Mouse (Mus musculus): ENCODE data around the gene Smyd4. TPM values are rescaled to one million over a fixed set of nuclear protein-coding genes. Genes with fewer than 3 reads are reported as not detected.
"Not testable (repeated sequence)": the region's sequence is repeated elsewhere in the genome, so short reads cannot be mapped to it uniquely, and the experiment has no call there.

Smyd4 gene
- total RNA-seq, 2 experiments from 2014 or later: 11.6 to 13.7 TPM

- DNase-seq (ENCODE audit: extremely low spot score in 1 of 2, low spot score in 2 of 2): no peak
- intact Hi-C loops (cut with DNase I): no loop called here
Measured at GRCm38 (mm10) chr11:75343096-75343495, 5.1 kb upstream of the Smyd4 start.

- DNase-seq (ENCODE audit: extremely low spot score in 1 of 2, low spot score in 2 of 2): no peak
- intact Hi-C loops (cut with DNase I): no loop called here
Measured at GRCm38 (mm10) chr11:75344163-75344562, 4.1 kb upstream of the Smyd4 start.

- intact Hi-C loops (cut with DNase I): no loop called here
- DNase-seq (ENCODE audit: extremely low spot score in 1 of 2, low spot score in 2 of 2): no peak
Measured at GRCm38 (mm10) chr11:75344716-75345115, 3.5 kb upstream of the Smyd4 start.

GRCm38 (mm10) chr11:75346556-75347187 lies 1.6 kb upstream of the Smyd4 start:
- no peak for DNase-seq (ENCODE audit: extremely low spot score in 1 of 2, low spot score in 2 of 2)
- intact Hi-C loops (cut with DNase I): no loop called here

- intact Hi-C loops (cut with DNase I): no loop called here
- no peak for DNase-seq (ENCODE audit: extremely low spot score in 1 of 2, low spot score in 2 of 2)
Measured at GRCm38 (mm10) chr11:75347188-75347585, 1.0 kb upstream of the Smyd4 start.

GRCm38 (mm10) chr11:75347596-75347995 lies 637 bp upstream of the Smyd4 start:
- intact Hi-C loops (cut with DNase I): no loop called here
- DNase-seq (ENCODE audit: extremely low spot score in 1 of 2, low spot score in 2 of 2): no peak

- intact Hi-C loops (cut with DNase I): no loop called here
Measured at GRCm38 (mm10) chr11:75348890-75349261, 643 bp downstream of the Smyd4 start.

GRCm38 (mm10) chr11:75351225-75351624 lies 3.0 kb downstream of the Smyd4 start:
- no peak for DNase-seq (ENCODE audit: extremely low spot score in 1 of 2, low spot score in 2 of 2)
- intact Hi-C loops (cut with DNase I): loop anchor here (5.0 kb wide), 1 partner anchor 36 kb away; no protein-coding TSS in a partner anchor

More at GRCm38 (mm10) chr11:75348890-75349261, 643 bp downstream of the Smyd4 start:
- no peak for DNase-seq (ENCODE audit: extremely low spot score in 1 of 2, low spot score in 2 of 2)

GRCm38 (mm10) chr11:75355475-75355874 lies 7.2 kb downstream of the Smyd4 start:
- intact Hi-C loops (cut with DNase I): loop anchor here (1.0 kb wide), 1 partner anchor 11 kb away; no protein-coding TSS in a partner anchor
- DNase-seq (ENCODE audit: extremely low spot score in 1 of 2, low spot score in 2 of 2): no peak

GRCm38 (mm10) chr11:75377125-75377524 lies 28.9 kb downstream of the Smyd4 start:
- DNase-seq (ENCODE audit: extremely low spot score in 1 of 2, low spot score in 2 of 2): no peak
- intact Hi-C loops (cut with DNase I): no loop called here

GRCm38 (mm10) chr11:75378786-75379185 lies 30.6 kb downstream of the Smyd4 start:
- DNase-seq (ENCODE audit: extremely low spot score in 1 of 2, low spot score in 2 of 2); intact Hi-C loops (cut with DNase I): not testable (repeated sequence)

- DNase-seq (ENCODE audit: extremely low spot score in 1 of 2, low spot score in 2 of 2); intact Hi-C loops (cut with DNase I): not testable (repeated sequence)
Measured at GRCm38 (mm10) chr11:75383529-75383928, 35.3 kb downstream of the Smyd4 start.

GRCm38 (mm10) chr11:75395611-75396010 lies 47.4 kb downstream of the Smyd4 start:
- intact Hi-C loops (cut with DNase I): no loop called here
- no peak for DNase-seq (ENCODE audit: extremely low spot score in 1 of 2, low spot score in 2 of 2)

- intact Hi-C loops (cut with DNase I): no loop called here
- DNase-seq (ENCODE audit: extremely low spot score in 1 of 2, low spot score in 2 of 2): no peak
Measured at GRCm38 (mm10) chr11:75397452-75397851, 49.2 kb downstream of the Smyd4 start.

GRCm38 (mm10) chr11:75399411-75399841 lies 51.2 kb downstream of the Smyd4 start:
- DNase-seq (ENCODE audit: extremely low spot score in 1 of 2, low spot score in 2 of 2): peak in 1 of 2 experiments; percentile 19
- intact Hi-C loops (cut with DNase I): no loop called here

GRCm38 (mm10) chr11:75400099-75400498 lies 51.9 kb downstream of the Smyd4 start:
- intact Hi-C loops (cut with DNase I): loop anchor here (5.0 to 10.0 kb wide), 2 partner anchors 52 to 105 kb away; partner anchors contain the start of gene Wdr81
- no peak for DNase-seq (ENCODE audit: extremely low spot score in 1 of 2, low spot score in 2 of 2)

GRCm38 (mm10) chr11:75402271-75402690 lies 54.0 kb downstream of the Smyd4 start:
- intact Hi-C loops (cut with DNase I): loop anchor here (5.0 to 10.0 kb wide), 2 partner anchors 50 to 103 kb away; partner anchors contain the start of gene Wdr81

GRCm38 (mm10) chr11:75403301-75404052 lies 55.2 kb downstream of the Smyd4 start:
- DNase-seq (ENCODE audit: extremely low spot score in 1 of 2, low spot score in 2 of 2): no peak
- intact Hi-C loops (cut with DNase I): loop anchor here (5.0 to 10.0 kb wide), 2 partner anchors 49 to 101 kb away; partner anchors contain the start of gene Wdr81

More at GRCm38 (mm10) chr11:75402271-75402690, 54.0 kb downstream of the Smyd4 start:
- peak; percentile 41 to 59 for DNase-seq (ENCODE audit: extremely low spot score in 1 of 2, low spot score in 2 of 2)

GRCm38 (mm10) chr11:75404801-75405200 lies 56.6 kb downstream of the Smyd4 start:
- intact Hi-C loops (cut with DNase I): loop anchor here (5.0 to 10.0 kb wide), 2 partner anchors 48 to 100 kb away; partner anchors contain the start of gene Wdr81
- DNase-seq (ENCODE audit: extremely low spot score in 1 of 2, low spot score in 2 of 2): no peak

- no peak for DNase-seq (ENCODE audit: extremely low spot score in 1 of 2, low spot score in 2 of 2)
- intact Hi-C loops (cut with DNase I): loop anchor here (10.0 kb wide), 1 partner anchor 99 kb away; no protein-coding TSS in a partner anchor
Measured at GRCm38 (mm10) chr11:75406104-75406503, 57.9 kb downstream of the Smyd4 start.
